Mouse (Mus musculus): ENCODE measurements around the gene Klk1.
"Not testable (repeated sequence)": the region's sequence is repeated elsewhere in the genome, so short reads cannot be mapped to it uniquely, and the experiment has no call there.

Gene Klk1

GRCm38 (mm10) chr7:44225076-44225475 is at the start of gene Klk1:
TSS of gene Klk1 (plus strand) at chr7:44225360.
- no peak for DNase-seq (ENCODE audit: low spot score)

- no peak for DNase-seq (ENCODE audit: low spot score)
Measured at GRCm38 (mm10) chr7:44179299-44180045, 45.7 kb upstream of the Klk1 start.

- not testable (repeated sequence) for DNase-seq (ENCODE audit: low spot score)
Measured at GRCm38 (mm10) chr7:44186516-44186915, 38.6 kb upstream of the Klk1 start.

GRCm38 (mm10) chr7:44187936-44188335 is 37.2 kb upstream of the Klk1 start, which contains the start of gene Klk1b24:
TSS of gene Klk1b24 (plus strand) at chr7:44188236.
- DNase-seq (ENCODE audit: low spot score), result not testable (repeated sequence)

- DNase-seq (ENCODE audit: low spot score), result not testable (repeated sequence)
Measured at GRCm38 (mm10) chr7:44193466-44193865, 31.7 kb upstream of the Klk1 start.

GRCm38 (mm10) chr7:44197891-44198290 is 27.3 kb upstream of the Klk1 start, which contains the start of gene Klk1b3:
TSS of gene Klk1b3 (plus strand) at chr7:44198191.
- no peak for DNase-seq (ENCODE audit: low spot score)

GRCm38 (mm10) chr7:44207135-44207534 is 18.0 kb upstream of the Klk1 start, which contains the start of gene Klk1b4:
TSS of gene Klk1b4 (plus strand) at chr7:44207435.
- not testable (repeated sequence) for DNase-seq (ENCODE audit: low spot score)

GRCm38 (mm10) chr7:44208307-44208706 is 16.9 kb upstream of the Klk1 start:
- no peak for DNase-seq (ENCODE audit: low spot score)

GRCm38 (mm10) chr7:44215645-44216044 is 9.5 kb upstream of the Klk1 start, which contains the start of gene Klk1b5:
TSS of gene Klk1b5 (plus strand) at chr7:44215945.
- DNase-seq (ENCODE audit: low spot score), result no peak

- DNase-seq (ENCODE audit: low spot score), result not testable (repeated sequence)
Measured at GRCm38 (mm10) chr7:44221601-44222000, 3.6 kb upstream of the Klk1 start.

- DNase-seq (ENCODE audit: low spot score), result not testable (repeated sequence)
Measured at GRCm38 (mm10) chr7:44222335-44222734, 2.8 kb upstream of the Klk1 start.

GRCm38 (mm10) chr7:44235909-44236308 is 10.7 kb downstream of the Klk1 start, which contains the start of gene Gm36864:
TSS of gene Gm36864 (plus strand) at chr7:44236177.
- no peak for DNase-seq (ENCODE audit: low spot score)

GRCm38 (mm10) chr7:44239913-44240312 is 14.8 kb downstream of the Klk1 start:
- DNase-seq (ENCODE audit: low spot score), result no peak

- no peak for DNase-seq (ENCODE audit: low spot score)
Measured at GRCm38 (mm10) chr7:44240712-44241111, 15.6 kb downstream of the Klk1 start.

- DNase-seq (ENCODE audit: low spot score), result no peak
Measured at GRCm38 (mm10) chr7:44241163-44241562, 16.0 kb downstream of the Klk1 start.

GRCm38 (mm10) chr7:44244080-44244479 is 18.9 kb downstream of the Klk1 start:
- DNase-seq (ENCODE audit: low spot score), result no peak

GRCm38 (mm10) chr7:44246055-44246983 is 21.2 kb downstream of the Klk1 start, which contains the start of the genes 1700028J19Rik and 2410002F23Rik:
TSS of gene 1700028J19Rik (minus strand) at chr7:44246695.
TSS of gene 2410002F23Rik (plus strand) at chr7:44246722.
- DNase-seq (ENCODE audit: low spot score), result peak; percentile 88

- no peak for DNase-seq (ENCODE audit: low spot score)
Measured at GRCm38 (mm10) chr7:44246984-44247470, 21.9 kb downstream of the Klk1 start.

GRCm38 (mm10) chr7:44247971-44248370 is 22.8 kb downstream of the Klk1 start:
- DNase-seq (ENCODE audit: low spot score), result no peak

- no peak for DNase-seq (ENCODE audit: low spot score)
Measured at GRCm38 (mm10) chr7:44249248-44249647, 24.1 kb downstream of the Klk1 start.

GRCm38 (mm10) chr7:44250732-44251275 is 25.6 kb downstream of the Klk1 start:
- not testable (repeated sequence) for DNase-seq (ENCODE audit: low spot score)
